Mouse (Mus musculus) heart, adult 9 months (tissue): ENCODE measurements around the gene Olfr790.

ENCODE experiments used
- DNase-seq, 2 experiments: peaks; one replicate each; pipeline ENCODE4 v3.0.0; 2022; ENCODE audit warnings: low spot score in 2 of 2

Olfr790 gene

GRCm38 (mm10) chr10:129498192-129498591 is at the start of gene Olfr790:
Gene Olfr790 (plus strand): TSS chr10:129498492.
- no peak for DNase-seq

GRCm38 (mm10) chr10:129461562-129461961 is 36.7 kb upstream of the Olfr790 start, which contains the start of gene Olfr787:
Gene Olfr787 (plus strand): TSS chr10:129461862.
- no peak for DNase-seq

GRCm38 (mm10) chr10:129470698-129471097 is 27.6 kb upstream of the Olfr790 start, which contains the start of gene Olfr788:
Gene Olfr788 (plus strand): TSS chr10:129470998.
- no peak for DNase-seq

- no peak for DNase-seq
Observed at GRCm38 (mm10) chr10:129473256-129473655, 25.0 kb upstream of the Olfr790 start.

- DNase-seq = no peak
Observed at GRCm38 (mm10) chr10:129473723-129474122, 24.6 kb upstream of the Olfr790 start.

- no peak for DNase-seq
Observed at GRCm38 (mm10) chr10:129484452-129484851, 13.8 kb upstream of the Olfr790 start, which contains the start of gene Olfr789. Gene Olfr789 (plus strand): TSS chr10:129484752.

- no peak for DNase-seq
Observed at GRCm38 (mm10) chr10:129490101-129490500, 8.2 kb upstream of the Olfr790 start.

- DNase-seq = no peak
Observed at GRCm38 (mm10) chr10:129521492-129521891, 23.2 kb downstream of the Olfr790 start, which contains the start of gene Olfr791. Gene Olfr791 (plus strand): TSS chr10:129521792.

GRCm38 (mm10) chr10:129538862-129539261 is 40.6 kb downstream of the Olfr790 start, which contains the start of gene Olfr792:
Gene Olfr792 (plus strand): TSS chr10:129539162.
- no peak for DNase-seq

GRCm38 (mm10) chr10:129549354-129549753 is 51.1 kb downstream of the Olfr790 start:
- DNase-seq = no peak
